Mouse (Mus musculus) cerebellum, postnatal 10 days (tissue): ENCODE data around the gene Olfml2a.

ENCODE experiments used
- DNase-seq, 2 experiments: peaks; one replicate each; pipeline ENCODE4 v3.0.0; 2021; ENCODE audit warnings: mixed read lengths in 2 of 2

Gene Olfml2a

DNA sequence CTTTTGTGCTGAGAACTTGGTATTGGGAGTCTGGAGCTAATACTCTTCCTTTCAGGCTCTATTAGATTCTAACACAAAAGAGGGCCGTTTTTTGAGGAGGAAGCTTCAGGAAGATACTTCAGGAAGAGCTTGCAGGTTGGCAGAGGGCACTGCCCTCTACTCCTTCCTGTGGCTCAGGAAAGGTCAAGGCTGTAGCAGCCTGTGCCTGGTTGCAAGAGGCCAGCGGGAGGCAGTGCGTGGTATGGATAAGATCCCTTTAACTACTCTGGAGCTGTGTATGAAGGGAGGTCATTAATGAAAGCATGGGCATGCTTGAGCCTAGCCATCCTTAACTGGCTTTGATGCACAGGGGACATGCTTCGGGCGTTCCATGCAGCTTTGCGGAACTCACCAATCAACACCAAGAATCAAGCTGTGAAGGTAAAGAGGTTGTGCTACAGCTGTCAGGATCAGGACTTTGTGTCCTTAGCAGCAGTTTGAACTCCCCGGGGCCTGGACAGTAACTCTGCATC is 81.0 kb downstream of the Olfml2a start:
- DNase-seq, result no peak
